Mouse (Mus musculus) liver, adult 2 months (tissue): Measurements from ENCODE around the gene Ggt5.

Experiments used
- CTCF ChIP-seq: fragments of 200-500 bp; IDR thresholded peaks from 2 replicates; pipeline ENCODE4 v1.5.1; 2011; ENCODE audit warnings: low read depth, low read length, control low read depth
- POLR2A ChIP-seq: fragments of 200-500 bp; IDR thresholded peaks from 2 replicates; pipeline ENCODE4 v1.6.1; 2011; ENCODE audit warnings: low read length, control low read depth; ENCODE audit not compliant: insufficient read depth; ENCODE audit errors: extremely low read depth

- TF ChIP-seq POLR2A = no peak
- TF ChIP-seq CTCF = no peak
These were observed 54.7 kb downstream of the Ggt5 start, which contains the start of gene Susd2 for GRCm38 (mm10) chr10:75643741-75644343.
